Mouse (Mus musculus): Measurements from ENCODE around the gene Cul5. TPM values are rescaled to one million over a fixed set of nuclear protein-coding genes. Genes with fewer than 3 reads are reported as not detected.

The Cul5 gene
- polyA plus RNA-seq, 1 experiment from 2014 or later, result 51.2 TPM

GRCm38 (mm10) chr9:53667020-53667669, 2.7 kb downstream of the Cul5 start:
- Histone ChIP-seq H3K9me3 (no peaks in the 10 kb centered on the region), H3K36me3 (no peaks in the 10 kb centered on the region), H3K9ac (replicated peaks) (peak overlapping the region; percentile 96), H3K27ac (replicated peaks) (peak overlapping the region; percentile 98), H3K4me3 (peak overlapping the region; percentile 92), H3K4me1 (peaks cover 26% of the 10 kb centered on the region), H3K4me2 (replicated peaks) (peak overlapping the region; percentile 85), H3K27me3 (no peaks in the 10 kb centered on the region)
- WGBS, result under 1% methylated on average over 74 of the region's 74 CpGs
- ATAC-seq (ENCODE audit: low FRiP score, low read depth), result peak; percentile 98

GRCm38 (mm10) chr9:53666665-53667019, 3.2 kb downstream of the Cul5 start:
- no peaks in the 10 kb centered on the region for H3K9me3 ChIP-seq
- peak overlapping the region; percentile 85 for H3K4me2 ChIP-seq (replicated peaks)
- H3K4me3 ChIP-seq, result peak overlapping the region; percentile 92
- no peaks in the 10 kb centered on the region for H3K36me3 ChIP-seq
- H3K27ac ChIP-seq (replicated peaks), result peak overlapping the region; percentile 98
- H3K4me1 ChIP-seq, result peaks cover 26% of the 10 kb centered on the region
- no peaks in the 10 kb centered on the region for H3K27me3 ChIP-seq
- ATAC-seq (ENCODE audit: low FRiP score, low read depth), result peak; percentile 51
- under 1% methylated on average over 28 of the region's 28 CpGs for WGBS
- peak overlapping the region; percentile 96 for H3K9ac ChIP-seq (replicated peaks)

- H3K27ac ChIP-seq (replicated peaks), result no peak overlapping the region
- peak overlapping the region; percentile 92 for H3K4me3 ChIP-seq
- H3K9ac ChIP-seq (replicated peaks), result no peak overlapping the region
- H3K36me3 ChIP-seq, result no peaks in the 10 kb centered on the region
- H3K4me1 ChIP-seq, result peaks cover 26% of the 10 kb centered on the region
- peak overlapping the region; percentile 85 for H3K4me2 ChIP-seq (replicated peaks)
- no peak for ATAC-seq (ENCODE audit: low FRiP score, low read depth)
- no peaks in the 10 kb centered on the region for H3K27me3 ChIP-seq
- no peaks in the 10 kb centered on the region for H3K9me3 ChIP-seq
Measured at GRCm38 (mm10) chr9:53665428-53665827, 4.4 kb downstream of the Cul5 start.

- Histone ChIP-seq H3K9ac (replicated peaks) (no peak overlapping the region; the same call in 1 of the 2 replicates), H3K4me2 (replicated peaks) (peak overlapping the region; percentile 85), H3K4me1 (peaks cover 26% of the 10 kb centered on the region), H3K27ac (replicated peaks) (no peak overlapping the region), H3K9me3 (no peaks in the 10 kb centered on the region), H3K27me3 (no peaks in the 10 kb centered on the region), H3K4me3 (no peak overlapping the region), H3K36me3 (no peaks in the 10 kb centered on the region)
- WGBS, result 83% methylated on average over 2 of the region's 2 CpGs
- ATAC-seq (ENCODE audit: low FRiP score, low read depth), result no peak
Measured at GRCm38 (mm10) chr9:53664819-53665218, 5.0 kb downstream of the Cul5 start.

- Histone ChIP-seq H3K9me3 (no peaks in the 10 kb centered on the region), H3K9ac (replicated peaks) (no peak overlapping the region), H3K27ac (replicated peaks) (no peak overlapping the region), H3K36me3 (peaks cover 76% of the 10 kb centered on the region), H3K4me2 (replicated peaks) (no peak overlapping the region), H3K4me3 (no peak overlapping the region), H3K4me1 (no peaks in the 10 kb centered on the region), H3K27me3 (no peaks in the 10 kb centered on the region)
- WGBS, result 93% methylated on average over 6 of the region's 6 CpGs
- no peak for ATAC-seq (ENCODE audit: low FRiP score, low read depth)
Measured at GRCm38 (mm10) chr9:53634796-53635195, 35.0 kb downstream of the Cul5 start.

GRCm38 (mm10) chr9:53615246-53615645, 54.6 kb downstream of the Cul5 start:
- no peak overlapping the region for H3K9ac ChIP-seq (replicated peaks)
- H3K4me3 ChIP-seq, result no peak overlapping the region
- H3K27ac ChIP-seq (replicated peaks), result no peak overlapping the region
- H3K27me3 ChIP-seq, result no peaks in the 10 kb centered on the region
- no peak overlapping the region for H3K4me2 ChIP-seq (replicated peaks)
- no peaks in the 10 kb centered on the region for H3K9me3 ChIP-seq
- H3K36me3 ChIP-seq, result peaks cover 42% of the 10 kb centered on the region
- ATAC-seq (ENCODE audit: low FRiP score, low read depth), result no peak
- WGBS, result 94% methylated on average over 8 of the region's 8 CpGs
- H3K4me1 ChIP-seq, result no peaks in the 10 kb centered on the region

- Histone ChIP-seq H3K9ac (replicated peaks) (no peak overlapping the region), H3K4me1 (0 out of 2 replicates have a peak, but pooled peaks cover 4% of the 10 kb centered on the region), H3K27ac (replicated peaks) (no peak overlapping the region), H3K36me3 (peaks cover 34% of the 10 kb centered on the region), H3K4me3 (no peak overlapping the region), H3K9me3 (no peaks in the 10 kb centered on the region), H3K27me3 (no peaks in the 10 kb centered on the region), H3K4me2 (replicated peaks) (no peak overlapping the region)
- no peak for ATAC-seq (ENCODE audit: low FRiP score, low read depth)
- WGBS, result 85% methylated on average over 4 of the region's 4 CpGs
Measured at GRCm38 (mm10) chr9:53614286-53614685, 55.5 kb downstream of the Cul5 start.

GRCm38 (mm10) chr9:53609968-53610781, 59.6 kb downstream of the Cul5 start, which contains the start of gene Acat1:
Gene Acat1 (minus strand): TSS chr9:53610382.
- 5% methylated on average over 52 of the region's 52 CpGs for WGBS
- Histone ChIP-seq H3K27ac (replicated peaks) (peak within 1 kb of the TSS; percentile 52), H3K27me3 (no peaks in the 10 kb centered on the region)

GRCm38 (mm10) chr9:53609306-53609967, 60.4 kb downstream of the Cul5 start:
- Histone ChIP-seq H3K4me1 (0 out of 2 replicates have a peak, but pooled peaks cover 6% of the 10 kb centered on the region), H3K4me3 (peak overlapping the region; percentile 55), H3K36me3 (no peaks in the 10 kb centered on the region), H3K4me2 (replicated peaks) (peak overlapping the region; percentile 66), H3K27me3 (no peaks in the 10 kb centered on the region), H3K9me3 (no peaks in the 10 kb centered on the region), H3K27ac (replicated peaks) (no peak overlapping the region), H3K9ac (replicated peaks) (peak overlapping the region; percentile 59)
- whole genome bisulfite sequencing, result 78% methylated on average over 12 of the region's 12 CpGs
- ATAC-seq (ENCODE audit: low FRiP score, low read depth), result no peak

More at GRCm38 (mm10) chr9:53609968-53610781, 59.6 kb downstream of the Cul5 start, which contains the start of gene Acat1:
- Histone ChIP-seq H3K4me1 (0 out of 2 replicates have a peak, but pooled peaks cover 6% of the 10 kb centered on the region), H3K36me3 (peaks cover 6% of the 10 kb centered on the region; the same call in 1 of the 2 replicates), H3K4me2 (replicated peaks) (peak within 1 kb of the TSS; percentile 66), H3K9ac (replicated peaks) (peak within 1 kb of the TSS; percentile 59), H3K4me3 (peak within 1 kb of the TSS; percentile 55), H3K9me3 (no peaks in the 10 kb centered on the region)
- ATAC-seq (ENCODE audit: low FRiP score, low read depth), result peak; percentile 100

GRCm38 (mm10) chr9:53607816-53608215, 62.0 kb downstream of the Cul5 start:
- H3K4me1 ChIP-seq, result 0 out of 2 replicates have a peak, but pooled peaks cover 6% of the 10 kb centered on the region
- H3K4me2 ChIP-seq (replicated peaks), result no peak overlapping the region
- no peak for ATAC-seq (ENCODE audit: low FRiP score, low read depth)
- no peak overlapping the region for H3K9ac ChIP-seq (replicated peaks)
- H3K36me3 ChIP-seq, result no peaks in the 10 kb centered on the region
- H3K27me3 ChIP-seq, result no peaks in the 10 kb centered on the region
- no peak overlapping the region for H3K27ac ChIP-seq (replicated peaks)
- 92% methylated on average over 4 of the region's 4 CpGs for WGBS
- no peak overlapping the region for H3K4me3 ChIP-seq
- H3K9me3 ChIP-seq, result no peaks in the 10 kb centered on the region

- 90% methylated on average over 3 of the region's 3 CpGs for WGBS
- Histone ChIP-seq H3K9ac (replicated peaks) (no peak overlapping the region), H3K4me2 (replicated peaks) (no peak overlapping the region), H3K36me3 (no peaks in the 10 kb centered on the region), H3K27ac (replicated peaks) (no peak overlapping the region), H3K9me3 (no peaks in the 10 kb centered on the region), H3K4me1 (0 out of 2 replicates have a peak, but pooled peaks cover 6% of the 10 kb centered on the region), H3K27me3 (no peaks in the 10 kb centered on the region), H3K4me3 (no peak overlapping the region)
- no peak for ATAC-seq (ENCODE audit: low FRiP score, low read depth)
Measured at GRCm38 (mm10) chr9:53607192-53607591, 62.6 kb downstream of the Cul5 start.

- WGBS, result 91% methylated on average over 5 of the region's 5 CpGs
- no peaks in the 10 kb centered on the region for H3K9me3 ChIP-seq
- H3K9ac ChIP-seq (replicated peaks), result no peak overlapping the region
- no peaks in the 10 kb centered on the region for H3K27me3 ChIP-seq
- no peak overlapping the region for H3K4me2 ChIP-seq (replicated peaks)
- no peaks in the 10 kb centered on the region for H3K36me3 ChIP-seq
- no peak overlapping the region for H3K4me3 ChIP-seq
- ATAC-seq (ENCODE audit: low FRiP score, low read depth), result no peak
- no peak overlapping the region for H3K27ac ChIP-seq (replicated peaks)
- H3K4me1 ChIP-seq, result 0 out of 2 replicates have a peak, but pooled peaks cover 6% of the 10 kb centered on the region
Measured at GRCm38 (mm10) chr9:53604954-53605353, 64.9 kb downstream of the Cul5 start.
